Mouse (Mus musculus) embryonic fibroblast, embryonic 13.5 days (primary cell): ENCODE data around the gene Crct1.
A peak's percentile ranks its signal among the peaks of the same experiment; 100 is the strongest.

Experiments used
- CTCF ChIP-seq: IDR thresholded peaks from 2 replicates; pipeline ENCODE4 v1.5.1; 2011; ENCODE audit warnings: mild to moderate bottlenecking, control low read depth, low read length, moderate library complexity, borderline replicate concordance; ENCODE audit not compliant: insufficient read depth
- POLR2A ChIP-seq: IDR thresholded peaks from 2 replicates; pipeline ENCODE4 v1.6.1; 2011; ENCODE audit warnings: low read depth, mild to moderate bottlenecking, control low read depth, low read length, moderate library complexity

- TF ChIP-seq CTCF (peak; percentile 78), POLR2A (no peak)
Observed at GRCm38 (mm10) chr3:92998691-92999090, 16.8 kb downstream of the Crct1 start.
